Mouse (Mus musculus) lung, postnatal 0 days (tissue): ENCODE results near the gene Ndst2.

Experiments
- CTCF ChIP-seq: IDR thresholded peaks from 2 replicates; pipeline ENCODE4 v1.5.1; 2016; ENCODE audit warnings: antibody characterized with exemption, mild to moderate bottlenecking
- EP300 ChIP-seq: IDR thresholded peaks from 2 replicates; pipeline ENCODE4 v1.6.1; 2016; ENCODE audit warnings: antibody characterized with exemption, mild to moderate bottlenecking, control low read depth

DNA sequence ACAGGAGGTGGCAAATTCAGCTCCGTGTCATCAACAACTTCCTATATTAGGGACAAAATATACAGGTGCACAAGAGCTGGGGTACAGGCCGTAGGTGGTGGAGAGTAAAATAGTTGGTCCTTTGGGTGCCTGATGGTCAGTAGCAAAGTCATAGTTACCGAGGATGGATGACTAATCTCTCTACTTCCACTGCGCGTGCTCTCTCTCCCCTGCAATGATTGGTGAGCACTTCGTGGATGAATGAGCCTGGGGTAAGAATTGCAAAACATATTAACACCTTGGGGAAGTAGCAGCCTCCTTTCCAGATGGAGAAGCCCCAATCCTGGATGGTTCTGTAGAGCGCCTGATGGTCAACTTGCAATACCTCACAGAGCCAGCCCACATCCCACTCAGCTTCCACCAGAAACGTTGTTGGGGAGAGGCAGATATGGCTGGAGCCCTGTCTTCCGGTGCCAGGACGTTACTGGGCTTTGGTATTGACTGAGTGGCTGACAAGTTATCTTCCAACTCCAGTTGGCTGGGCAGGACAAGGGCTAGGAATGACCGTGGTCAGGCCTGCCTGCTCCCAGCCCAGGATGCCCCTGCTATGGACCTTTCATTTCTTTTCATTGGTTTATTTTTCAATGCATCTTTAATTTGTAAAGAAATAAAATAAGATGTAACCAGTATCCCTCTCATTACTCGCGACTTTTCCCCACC, 40.0 kb downstream of the Ndst2 start:
- TF ChIP-seq CTCF (no peak), EP300 (no peak)
